Mouse (Mus musculus): ENCODE measurements around the gene Polr2e. TPM values are rescaled to one million over a fixed set of nuclear protein-coding genes. Genes with fewer than 3 reads are reported as not detected.

Gene Polr2e
- total RNA-seq, 4 experiments from 2014 or later: 38.3 to 47.6 (median 39.7) TPM

GRCm38 (mm10) chr10:79989870-79990269 lies 49.7 kb downstream of the Polr2e start:
- DNase-seq (ENCODE audit: low spot score in 2 of 2): no peak

- DNase-seq (ENCODE audit: low spot score in 2 of 2): no peak
Measured at GRCm38 (mm10) chr10:79989272-79989786, 50.3 kb downstream of the Polr2e start.

GRCm38 (mm10) chr10:79988506-79989271 lies 50.9 kb downstream of the Polr2e start, which contains the start of gene Cnn2:
TSS of gene Cnn2 (plus strand) at chr10:79988584.
- no peak for DNase-seq (ENCODE audit: low spot score in 2 of 2)

- no peak for DNase-seq (ENCODE audit: low spot score in 2 of 2)
Measured at GRCm38 (mm10) chr10:79987771-79988505, 51.7 kb downstream of the Polr2e start.

- peak; percentile 83 to 85 for DNase-seq (ENCODE audit: low spot score in 2 of 2)
Measured at GRCm38 (mm10) chr10:79986963-79987362, 52.6 kb downstream of the Polr2e start.

GRCm38 (mm10) chr10:79986232-79986878 lies 53.2 kb downstream of the Polr2e start:
- DNase-seq (ENCODE audit: low spot score in 2 of 2): no peak

Other genes with a start within 250 kb of the Polr2e start
- not detected for gene Prss57, start 248.8 kb downstream of the Polr2e start, total RNA-seq (2022)
- 10 to 100 TPM in 3 of 4 experiments, 1 to 10 TPM in 1; 6.8 to 12.3 (median 11.2) TPM for gene Palm, start 246.2 kb downstream of the Polr2e start, total RNA-seq (2022)
- gene Misp, start 218.8 kb downstream of the Polr2e start, total RNA-seq (2022): not detected
- 10 to 100 TPM; 11.8 to 19.3 (median 14.8) TPM for gene Ptbp1, start 185.4 kb downstream of the Polr2e start, total RNA-seq (2022)
- gene Prtn3, start 165.3 kb downstream of the Polr2e start, total RNA-seq (2022): not detected
- gene Plppr3, start 165.2 kb downstream of the Polr2e start, total RNA-seq (2022): under 1 TPM in 1 of 4 experiments, not detected in 3; 0.40 TPM
- not detected for gene Elane, start 153.5 kb downstream of the Polr2e start, total RNA-seq (2022)
- 100 to 1,000 TPM in 1 of 4 experiments, 10 to 100 TPM in 3; 10.7 to 257 (median 39.5) TPM for gene Cfd, start 148.9 kb downstream of the Polr2e start, total RNA-seq (2022)
- 10 to 100 TPM; 30.8 to 37.1 (median 32.9) TPM for gene Med16, start 130.9 kb downstream of the Polr2e start, total RNA-seq (2022)
- not detected for gene Gm26602, start 128.9 kb downstream of the Polr2e start, total RNA-seq (2022)
- gene Kiss1r, start 122.8 kb downstream of the Polr2e start, total RNA-seq (2022): under 1 TPM; 0.13 to 0.36 (median 0.22) TPM
- gene R3hdm4, start 118.6 kb downstream of the Polr2e start, total RNA-seq (2022): 100 to 1,000 TPM; 124 to 137 (median 129) TPM
- gene Arid3a, start 112.8 kb downstream of the Polr2e start, total RNA-seq (2022): 1 to 10 TPM; 1.5 to 2.3 (median 2.1) TPM
- 10 to 100 TPM; 20.1 to 26.7 (median 23.0) TPM for gene Wdr18, start 79.6 kb downstream of the Polr2e start, total RNA-seq (2022)
- under 1 TPM; 0.13 to 0.52 (median 0.36) TPM for gene Grin3b, start 69.1 kb downstream of the Polr2e start, total RNA-seq (2022)
- gene Tmem259, start 55.5 kb downstream of the Polr2e start, total RNA-seq (2022): 10 to 100 TPM; 67.9 to 81.4 (median 74.4) TPM
- 1 to 10 TPM; 2.7 to 5.3 (median 4.3) TPM for gene Cnn2, start 51.2 kb downstream of the Polr2e start, total RNA-seq (2022)
- 1 to 10 TPM; 7.3 to 8.6 (median 8.1) TPM for gene Abca7, start 43.3 kb downstream of the Polr2e start, total RNA-seq (2022)
- 1 to 10 TPM in 2 of 4 experiments, under 1 TPM in 2; 0.48 to 1.3 (median 0.84) TPM for gene Arhgap45, start 23.1 kb downstream of the Polr2e start, total RNA-seq (2022)
- gene Gpx4, start 7.4 kb upstream of the Polr2e start, total RNA-seq (2022): 100 to 1,000 TPM; 510 to 613 (median 541) TPM
- 1 to 10 TPM; 4.8 to 5.7 (median 5.3) TPM for gene Sbno2, start 65.8 kb upstream of the Polr2e start, total RNA-seq (2022)
- gene Stk11, start 76.0 kb upstream of the Polr2e start, total RNA-seq (2022): 100 to 1,000 TPM; 157 to 173 (median 162) TPM
- 100 to 1,000 TPM; 525 to 571 (median 544) TPM for gene Atp5d, start 98.8 kb upstream of the Polr2e start, total RNA-seq (2022)
- 1 to 10 TPM; 1.9 to 4.0 (median 2.9) TPM for gene Cbarp, start 101.0 kb upstream of the Polr2e start, total RNA-seq (2022)
- 10 to 100 TPM; 20.8 to 36.0 (median 29.5) TPM for gene Midn, start 108.5 kb upstream of the Polr2e start, total RNA-seq (2022)
- gene Cirbp, start 126.2 kb upstream of the Polr2e start, total RNA-seq (2022): 10 to 100 TPM; 23.4 to 49.1 (median 31.4) TPM
- gene 1600002K03Rik, start 133.1 kb upstream of the Polr2e start, total RNA-seq (2022): 1 to 10 TPM; 4.3 to 7.8 (median 6.9) TPM
- gene Efna2, start 139.7 kb upstream of the Polr2e start, total RNA-seq (2022): under 1 TPM; 0.19 to 0.48 (median 0.36) TPM
- 10 to 100 TPM; 12.7 to 16.9 (median 15.2) TPM for gene Mum1, start 186.6 kb upstream of the Polr2e start, total RNA-seq (2022)
- gene Ndufs7, start 209.3 kb upstream of the Polr2e start, total RNA-seq (2022): 100 to 1,000 TPM; 576 to 623 (median 605) TPM
- gene Gamt, start 221.2 kb upstream of the Polr2e start, total RNA-seq (2022): 10 to 100 TPM; 19.5 to 33.6 (median 33.4) TPM
- 10 to 100 TPM; 31.8 to 38.5 (median 34.6) TPM for gene Dazap1, start 221.7 kb upstream of the Polr2e start, total RNA-seq (2022)

All from gastrocnemius, adult 8-10 months (tissue).